ENCODE assay signal across 7 mouse cellular contexts in the genomic region with DNA sequence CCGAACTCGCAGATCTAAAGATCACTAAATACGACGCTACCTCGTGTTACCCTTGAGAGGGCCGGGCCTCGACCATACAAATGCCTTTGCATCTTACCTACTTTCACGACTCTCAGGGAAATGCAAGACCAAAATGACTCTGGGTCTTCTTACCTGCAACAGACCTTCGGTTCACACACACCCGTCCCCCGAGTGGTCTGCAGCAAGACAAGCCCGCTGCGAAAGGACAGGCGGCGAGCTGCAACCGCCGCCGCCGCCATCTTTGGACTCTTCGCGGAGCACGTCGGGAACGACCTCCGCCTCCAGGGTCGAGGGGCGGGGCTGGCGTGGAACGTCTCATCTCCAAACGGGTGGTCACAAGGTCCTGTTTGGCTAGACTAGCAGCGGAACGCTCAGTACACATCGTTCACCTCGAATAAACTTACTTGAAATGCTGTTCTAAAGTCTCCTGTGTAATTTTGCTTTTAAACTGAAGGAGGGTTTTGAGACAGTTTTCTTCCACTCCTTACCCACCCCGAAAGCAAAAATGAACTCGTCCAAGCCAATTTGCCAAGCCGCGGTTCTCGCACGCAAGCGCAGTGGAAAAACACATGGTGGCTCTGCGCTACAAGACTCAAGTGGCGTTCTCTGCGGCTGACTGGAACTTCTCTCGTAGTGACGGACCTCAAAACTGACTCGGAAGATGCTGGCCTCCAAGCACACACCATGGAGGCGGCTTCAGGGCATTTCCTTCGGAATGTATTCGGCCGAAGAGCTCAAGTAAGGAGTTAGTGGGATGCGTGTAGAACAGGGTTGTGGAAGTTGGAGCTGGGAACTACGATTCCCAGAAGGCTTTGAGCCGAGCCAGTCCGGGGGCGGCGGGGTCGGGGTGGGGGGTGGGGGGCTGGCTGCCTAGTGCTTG. TPM values are rescaled to one million over a fixed set of nuclear protein-coding genes. Genes with fewer than 3 reads are reported as not detected.
DNase-seq lines count a peak whose midpoint lies in the region; ATAC-seq lines count a peak whose summit lies in the region.

A gene (minus strand): TSS at position 270 of the 901 bp plus-strand sequence.
A gene (plus strand): TSS at position 573 of the 901 bp plus-strand sequence.

- peaks cover 8% of the 10 kb centered on the region for H3K36me3 ChIP-seq in intestine, embryonic 16.5 days (ENCODE audit: control insufficient read depth, insufficient read depth, low read length)
- H3K36me3 ChIP-seq in midbrain, embryonic 11.5 days (ENCODE audit: control insufficient read depth, insufficient read depth, low read length), result peaks cover 4% of the 10 kb centered on the region; the same call in 1 of the 2 replicates

- WGBS in intestine, embryonic 16.5 days, result under 1% methylated on average over 58 of the region's 58 CpGs
- WGBS in midbrain, embryonic 11.5 days, result under 1% methylated on average over 58 of the region's 58 CpGs

- H3K4me3 ChIP-seq in intestine, embryonic 16.5 days (ENCODE audit: low read length), result peak within 1 kb of the TSS; percentile 75
- peak within 1 kb of the TSS; percentile 79 for H3K4me3 ChIP-seq in midbrain, embryonic 11.5 days (ENCODE audit: low read depth, low read length)

- H3K4me2 ChIP-seq in intestine, embryonic 16.5 days (ENCODE audit: low read depth, low read length), result peak within 1 kb of the TSS; percentile 78
- peak within 1 kb of the TSS; percentile 68 for H3K4me2 ChIP-seq in midbrain, embryonic 11.5 days

- H3K9me3 ChIP-seq in intestine, embryonic 16.5 days (ENCODE audit: control insufficient read depth, low read length), result no peaks in the 10 kb centered on the region
- H3K9me3 ChIP-seq in midbrain, embryonic 11.5 days (ENCODE audit: control insufficient read depth, low read length), result no peaks in the 10 kb centered on the region

- H3K27ac ChIP-seq in intestine, embryonic 16.5 days (ENCODE audit: low read length), result peak within 1 kb of the TSS; percentile 29
- no peak within 1 kb of the TSS; the same call in 1 of the 2 replicates for H3K27ac ChIP-seq in midbrain, embryonic 11.5 days (ENCODE audit: low read depth, low read length)

- peak; percentile 90 for ATAC-seq in intestine, embryonic 16.5 days
- peak; percentile 92 for ATAC-seq in midbrain, embryonic 11.5 days (ENCODE audit: low FRiP score)

- H3K4me1 ChIP-seq in intestine, embryonic 16.5 days (ENCODE audit: control insufficient read depth, insufficient read depth, low read length), result peaks cover 11% of the 10 kb centered on the region
- peaks cover 3% of the 10 kb centered on the region for H3K4me1 ChIP-seq in midbrain, embryonic 11.5 days (ENCODE audit: control insufficient read depth, insufficient read depth, low read length)

- DNase-seq in adrenal gland, adult 8-10 months, result peak; percentile 81
- peak; percentile 94 for DNase-seq in embryo, embryonic 9.5 days (ENCODE audit: extremely low spot score)
- peak; percentile 89 to 94 for DNase-seq in gastrocnemius, postnatal 4 days (ENCODE audit: low spot score in 2 of 2)
- DNase-seq in left cerebral cortex, postnatal 36 days (ENCODE audit: low spot score in 2 of 2), result peak; percentile 93 to 94
- DNase-seq in midbrain, embryonic 11.5 days (ENCODE audit: low spot score, missing footprints), result peak; percentile 99
- DNase-seq in skeletal muscle tissue, adult 2 months (ENCODE audit: low read depth, low spot score), result peak; percentile 81

- peak within 1 kb of the TSS; percentile 75 for H3K9ac ChIP-seq in intestine, embryonic 16.5 days (ENCODE audit: low read depth, low read length)
- peak within 1 kb of the TSS; percentile 85 for H3K9ac ChIP-seq in midbrain, embryonic 11.5 days (ENCODE audit: low read length)

- intact Hi-C loops in left cerebral cortex, postnatal 36 days (cut with DNase I), result no loop called here

- H3K27me3 ChIP-seq in intestine, embryonic 16.5 days (replicated peaks; ENCODE audit: control insufficient read depth, insufficient read depth, low read length), result no peaks in the 10 kb centered on the region
- no peaks in the 10 kb centered on the region for H3K27me3 ChIP-seq in midbrain, embryonic 11.5 days (ENCODE audit: control insufficient read depth, insufficient read depth, low read length)

RNA-seq across cellular contexts. Expression of the first gene that starts in this region (rescaled TPM):
- total RNA-seq in adrenal gland, adult 8-10 months (2022), result 100 to 1,000 TPM in 2 of 4 experiments, 10 to 100 TPM in 2; 90.8 to 118 (median 104) TPM
- total RNA-seq in gastrocnemius, postnatal 4 days (2021), result 10 to 100 TPM; 70.1 to 85.6 TPM
- polyA plus RNA-seq in intestine, embryonic 16.5 days (2015; fragmentation: Nextera tagmentation; extraction: Ambion mirVana), result 91.3 and 102 TPM in 2 replicates
- 10 to 100 TPM; 62.2 to 76.6 TPM for total RNA-seq in left cerebral cortex, postnatal 36 days (2021)
- polyA plus RNA-seq in midbrain, embryonic 11.5 days (2014; fragmentation: Nextera tagmentation; extraction: Ambion mirVana), result 125 and 126 TPM in 2 replicates

RNA-seq across cellular contexts. Expression of the second gene that starts in this region (rescaled TPM):
- total RNA-seq in adrenal gland, adult 8-10 months (2022), result 100 to 1,000 TPM in 1 of 4 experiments, 10 to 100 TPM in 3; 66.4 to 108 (median 85.9) TPM
- total RNA-seq in gastrocnemius, postnatal 4 days (2021), result 10 to 100 TPM; 35.7 to 44.8 TPM
- 21.9 and 22.9 TPM in 2 replicates for polyA plus RNA-seq in intestine, embryonic 16.5 days (2015; fragmentation: Nextera tagmentation; extraction: Ambion mirVana)
- 10 to 100 TPM; 27.0 to 33.3 TPM for total RNA-seq in left cerebral cortex, postnatal 36 days (2021)
- 26.5 and 27.3 TPM in 2 replicates for polyA plus RNA-seq in midbrain, embryonic 11.5 days (2014; fragmentation: Nextera tagmentation; extraction: Ambion mirVana)
